In the genomic region with DNA sequence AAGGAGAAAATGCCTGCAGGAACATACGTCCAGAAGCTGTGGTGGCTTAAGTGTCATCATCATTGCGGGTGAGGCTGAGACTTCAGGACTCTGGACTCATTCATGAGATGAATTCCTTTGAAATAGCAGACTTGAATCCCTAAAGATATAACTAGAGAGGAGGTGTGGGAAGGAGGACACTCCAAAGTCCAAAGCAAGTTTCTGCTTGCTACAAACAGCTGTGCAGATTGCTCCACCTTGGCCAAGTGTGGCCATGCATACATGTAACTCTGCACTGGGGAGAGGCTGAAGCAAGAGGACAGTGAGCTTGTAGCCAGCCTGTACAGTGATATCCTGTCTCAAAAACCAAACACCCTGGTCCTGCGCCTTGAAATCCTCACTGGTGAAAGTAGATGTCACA, we compare ENCODE assay signal across 19 mouse cellular contexts. TPM values are rescaled to one million over a fixed set of nuclear protein-coding genes. Genes with fewer than 3 reads are reported as not detected.
DNase-seq lines count a peak whose midpoint lies in the region; ATAC-seq and TF ChIP-seq lines count a peak whose summit lies in the region.
"Had no signal": no experiment of that assay in that cellular context is flagged by ENCODE, and none has a peak within 500 bp of the region (broad histone marks: within the 10 kb centered on the region; RNA-seq: fewer than 3 reads in every experiment).

No protein-coding gene starts in this region.

- no peak overlapping the region for H3K4me2 ChIP-seq in intestine, embryonic 16.5 days (ENCODE audit: low read depth, low read length)
- H3K4me2 ChIP-seq in midbrain, embryonic 13.5 days (replicated peaks) = no peak overlapping the region
- H3K4me2 ChIP-seq: embryonic facial prominence, embryonic 12.5 days; forebrain, embryonic 12.5 days; heart, embryonic 13.5 days had no signal

- TF ChIP-seq POLR2A in heart, adult 2 months (IDR thresholded peaks at IDR 0.05; ENCODE audit: insufficient read depth, low read depth, low read length) = no peak
- TF ChIP-seq POLR2A in small intestine, adult 2 months (IDR thresholded peaks at IDR 0.05; ENCODE audit: low read depth, low read length) = no peak

- H3K9ac ChIP-seq in heart, adult 2 months (ENCODE audit: low read depth, low read length) = no peak overlapping the region
- no peak overlapping the region for H3K9ac ChIP-seq in intestine, embryonic 16.5 days (ENCODE audit: low read depth, low read length)
- no peak overlapping the region for H3K9ac ChIP-seq in midbrain, embryonic 13.5 days (replicated peaks)
- H3K9ac ChIP-seq: embryonic facial prominence, embryonic 12.5 days; forebrain, embryonic 12.5 days; forebrain, postnatal 0 days; heart, embryonic 13.5 days had no signal

- TF ChIP-seq CTCF in heart, adult 2 months (IDR thresholded peaks at IDR 0.05) = no peak
- TF ChIP-seq CTCF in small intestine, adult 2 months (IDR thresholded peaks at IDR 0.05; ENCODE audit: extremely low read depth, insufficient read length, insufficient replicate concordance, low read depth, low read length) = no peak

- DNase-seq in heart, adult 11 months = peak; percentile 19
- DNase-seq in heart, adult 2 months = no peak
- peak; percentile 39 to 41 for DNase-seq in kidney, adult 8-10 months
- DNase-seq in kidney, postnatal 14 days = no peak
- DNase-seq: adrenal gland, postnatal 10 days; cerebellum, adult 11-12 months; cerebellum, adult 9-10 months; cerebellum, postnatal 25 days; forebrain, postnatal 0 days; gastrocnemius, postnatal 14 days; heart, postnatal 36 days had no signal

- no peaks in the 10 kb centered on the region for H3K27me3 ChIP-seq in heart, adult 2 months (ENCODE audit: control insufficient read depth, insufficient read depth, low read length)
- H3K27me3 ChIP-seq in intestine, embryonic 16.5 days (replicated peaks; ENCODE audit: control insufficient read depth, insufficient read depth, low read length) = no peaks in the 10 kb centered on the region
- no peaks in the 10 kb centered on the region for H3K27me3 ChIP-seq in small intestine, adult 2 months (ENCODE audit: control insufficient read depth, insufficient read depth, low read length)
- H3K27me3 ChIP-seq in midbrain, embryonic 13.5 days = no peaks in the 10 kb centered on the region
- H3K27me3 ChIP-seq: embryonic facial prominence, embryonic 12.5 days; forebrain, embryonic 12.5 days; heart, embryonic 13.5 days had no signal

- no peaks in the 10 kb centered on the region for H3K36me3 ChIP-seq in heart, adult 2 months (ENCODE audit: control insufficient read depth, insufficient read depth, low read length)
- no peaks in the 10 kb centered on the region for H3K36me3 ChIP-seq in intestine, embryonic 16.5 days (ENCODE audit: control insufficient read depth, insufficient read depth, low read length)
- H3K36me3 ChIP-seq in small intestine, adult 2 months (ENCODE audit: control insufficient read depth, insufficient read depth, low read length) = no peaks in the 10 kb centered on the region
- no peaks in the 10 kb centered on the region for H3K36me3 ChIP-seq in midbrain, embryonic 13.5 days
- H3K36me3 ChIP-seq: embryonic facial prominence, embryonic 12.5 days; forebrain, embryonic 12.5 days; heart, embryonic 13.5 days had no signal

- WGBS in heart, adult 2 months = 93% methylated on average over 3 of the region's 3 CpGs
- 76% methylated on average over 3 of the region's 3 CpGs for WGBS in intestine, embryonic 16.5 days
- WGBS in small intestine, adult 2 months = 57% methylated on average over 3 of the region's 3 CpGs
- 93% methylated on average over 3 of the region's 3 CpGs for WGBS in midbrain, embryonic 13.5 days

- no peaks in the 10 kb centered on the region for H3K9me3 ChIP-seq in intestine, embryonic 16.5 days (ENCODE audit: control insufficient read depth, low read length)
- H3K9me3 ChIP-seq in midbrain, embryonic 13.5 days = no peaks in the 10 kb centered on the region
- H3K9me3 ChIP-seq: embryonic facial prominence, embryonic 12.5 days; forebrain, embryonic 12.5 days; heart, embryonic 13.5 days had no signal

- peak; percentile 95 for ATAC-seq in intestine, embryonic 16.5 days
- ATAC-seq in midbrain, embryonic 13.5 days = no peak
- ATAC-seq: forebrain, postnatal 0 days had no signal

- intact Hi-C loops in heart, adult 2 months (cut with DNase I) = no loop called here

- no peak for TF ChIP-seq EP300 in heart, adult 2 months (IDR thresholded peaks at IDR 0.05; ENCODE audit: insufficient read depth, low read depth, low read length)

- no peak overlapping the region for H3K4me3 ChIP-seq in heart, adult 2 months
- H3K4me3 ChIP-seq in intestine, embryonic 16.5 days (ENCODE audit: low read length) = no peak overlapping the region
- no peak overlapping the region for H3K4me3 ChIP-seq in small intestine, adult 2 months (ENCODE audit: low read depth, low read length)
- H3K4me3 ChIP-seq in midbrain, embryonic 13.5 days (replicated peaks) = no peak overlapping the region
- H3K4me3 ChIP-seq: embryonic facial prominence, embryonic 12.5 days; forebrain, embryonic 12.5 days; heart, embryonic 13.5 days had no signal

- no peak overlapping the region for H3K27ac ChIP-seq in heart, adult 2 months
- peak overlapping the region; percentile 63 for H3K27ac ChIP-seq in intestine, embryonic 16.5 days (ENCODE audit: low read length)
- H3K27ac ChIP-seq in small intestine, adult 2 months (ENCODE audit: insufficient read depth, low read depth, low read length) = peak overlapping the region; percentile 89
- no peak overlapping the region for H3K27ac ChIP-seq in midbrain, embryonic 13.5 days
- H3K27ac ChIP-seq: embryonic facial prominence, embryonic 12.5 days; forebrain, embryonic 12.5 days; heart, embryonic 13.5 days had no signal

- H3K4me1 ChIP-seq in heart, adult 2 months (ENCODE audit: control insufficient read depth, insufficient read depth, low read length) = no peaks in the 10 kb centered on the region
- no peaks in the 10 kb centered on the region for H3K4me1 ChIP-seq in intestine, embryonic 16.5 days (ENCODE audit: control insufficient read depth, insufficient read depth, low read length)
- H3K4me1 ChIP-seq in small intestine, adult 2 months (ENCODE audit: control insufficient read depth, insufficient read depth, insufficient read length, low read length) = peaks cover 33% of the 10 kb centered on the region; the same call in 1 of the 2 replicates
- no peaks in the 10 kb centered on the region for H3K4me1 ChIP-seq in midbrain, embryonic 13.5 days (replicated peaks)
- H3K4me1 ChIP-seq: embryonic facial prominence, embryonic 12.5 days; forebrain, embryonic 12.5 days had no signal

- H3K79me2 ChIP-seq in heart, adult 2 months (replicated peaks; ENCODE audit: control insufficient read depth, insufficient read depth, low read length) = no peaks in the 10 kb centered on the region

RNA-seq across cellular contexts. Expression of gene Ciita, which starts 7.9 kb away (rescaled TPM):
- total RNA-seq in heart, adult 2 months (2021) = under 1 TPM; 0.41 to 0.50 TPM
- polyA plus RNA-seq in heart, adult 2 months (2012; rRNA removed) = 1.0 and 2.0 TPM in 2 replicates
- 0.49 and 0.77 TPM in 2 replicates for polyA plus RNA-seq in intestine, embryonic 16.5 days (2015; fragmentation: Nextera tagmentation; extraction: Ambion mirVana)
- polyA plus RNA-seq in small intestine, adult 2 months (2012; rRNA removed) = 5.9 and 17.0 TPM in 2 replicates
- 0.40 and 0.67 TPM in 2 replicates for polyA plus RNA-seq in midbrain, embryonic 13.5 days (2015; fragmentation: Nextera tagmentation; extraction: Ambion mirVana)
- total RNA-seq: forebrain, postnatal 0 days; MEL had no signal
- polyA plus RNA-seq: C2C12 had no signal

RNA-seq across cellular contexts. Expression of gene Tvp23a, which starts 24.8 kb away (rescaled TPM):
- under 1 TPM; 0.21 to 0.50 TPM for total RNA-seq in heart, adult 2 months (2021)
- polyA plus RNA-seq in heart, adult 2 months (2012; rRNA removed) = 0.98 and 1.2 TPM in 2 replicates
- 6.5 and 6.8 TPM in 2 replicates for polyA plus RNA-seq in intestine, embryonic 16.5 days (2015; fragmentation: Nextera tagmentation; extraction: Ambion mirVana)
- polyA plus RNA-seq in small intestine, adult 2 months (2012; rRNA removed) = 0.88 and 1.4 TPM in 2 replicates
- polyA plus RNA-seq in midbrain, embryonic 13.5 days (2015; fragmentation: Nextera tagmentation; extraction: Ambion mirVana) = 42.9 and 44.1 TPM in 2 replicates

Comparison
In these comparisons a context has a peak if more than half of its experiments do, and no peak if none do; other contexts are left out.
1. DNase-seq: peak in heart, adult 11 months (single experiment) and kidney, adult 8-10 months (2 of 2); none in heart, adult 2 months (0 of 2) and kidney, postnatal 14 days (single experiment).
2. H3K27ac ChIP-seq: peak in intestine, embryonic 16.5 days (single experiment) and small intestine, adult 2 months (single experiment); none in heart, adult 2 months (single experiment) and midbrain, embryonic 13.5 days (single experiment).